Mouse (Mus musculus) limb, embryonic 14.5 days (tissue): Measurements from ENCODE around the gene Zcchc7. TPM values are rescaled to one million over a fixed set of nuclear protein-coding genes. Genes with fewer than 3 reads are reported as not detected.

Experiments
- ATAC-seq: fragments of 200-750 bp; cut with Nextera tagmentation; 2 replicates; pipeline ENCODE4 v1.8.0; 2017; ENCODE audit warnings: low read depth, moderate number of reproducible peaks, moderate TSS enrichment; ENCODE audit not compliant: low FRiP score
- DNase-seq: peaks from one replicate; pipeline ENCODE4 v3.0.0-alpha.2; 2015; ENCODE audit warnings: low spot score
- H3K27ac ChIP-seq: fragments of 300-500 bp; sonication (generic); replicated peaks from 2 replicates; pipeline ENCODE4 v1.5.1; 2014; ENCODE audit warnings: low read depth, mild to moderate bottlenecking, low read length, moderate library complexity, mixed read lengths
- H3K27me3 ChIP-seq: fragments of 300-500 bp; sonication (generic); 2 replicates; pipeline ENCODE4 v1.6.1; 2014; ENCODE audit warnings: low read length, mixed read lengths; ENCODE audit not compliant: control insufficient read depth, insufficient read depth
- H3K36me3 ChIP-seq: fragments of 300-500 bp; sonication (generic); 2 replicates; pipeline ENCODE4 v1.6.1; 2014; ENCODE audit warnings: mild to moderate bottlenecking, low read length, moderate library complexity, mixed read lengths; ENCODE audit not compliant: control insufficient read depth, insufficient read depth
- H3K4me1 ChIP-seq: fragments of 300-500 bp; sonication (generic); 2 replicates; pipeline ENCODE4 v1.6.1; 2014; ENCODE audit warnings: antibody characterized with exemption, low read length, mixed read lengths; ENCODE audit not compliant: control insufficient read depth, insufficient read depth
- H3K4me2 ChIP-seq: fragments of 300-500 bp; sonication (generic); replicated peaks from 2 replicates; pipeline ENCODE4 v1.6.1; 2014; ENCODE audit warnings: low read depth, mild to moderate bottlenecking, low read length, moderate library complexity; ENCODE audit not compliant: severe bottlenecking
- H3K4me3 ChIP-seq: fragments of 300-500 bp; sonication (generic); replicated peaks from 2 replicates; pipeline ENCODE4 v1.5.1; 2014; ENCODE audit warnings: low read length
- H3K9ac ChIP-seq: fragments of 300-500 bp; sonication (generic); 2 replicates; pipeline ENCODE4 v1.6.1; 2014; ENCODE audit warnings: mild to moderate bottlenecking, low read depth, low read length, moderate library complexity; ENCODE audit not compliant: severe bottlenecking
- H3K9me3 ChIP-seq: fragments of 300-500 bp; sonication (generic); 2 replicates; pipeline ENCODE4 v1.6.1; 2016; ENCODE audit warnings: low read length; ENCODE audit not compliant: control insufficient read depth
- POLR2A ChIP-seq: fragments of 200-500 bp; IDR thresholded peaks from 2 replicates; pipeline ENCODE4 v1.8.0; 2012; ENCODE audit warnings: inconsistent platforms, mild to moderate bottlenecking, moderate library complexity, borderline replicate concordance; ENCODE audit not compliant: insufficient read depth, insufficient read length; ENCODE audit errors: extremely low read depth
- WGBS: fragments of 180-500 bp; shearing (Covaris S2); extraction: QIAGEN DNeasy Blood & Tissue Kit; methylation state at CpG from one replicate; pipeline ENCODE4 v1.1.7; 2014; 5-methylcytosine and 5-hydroxymethylcytosine counted together
- polyA plus RNA-seq, 2 experiments: library from polyadenylated mRNA; depleted of rRNA in 1 of 2; stranded (reverse) in 1 of 2; unstranded in 1 of 2; fragments of >200 nt; fragmentation: Nextera tagmentation in 1 of 2; extraction: Ambion mirVana in 1 of 2; gene quantifications; 2 replicates each; pipeline versions ENCODE4 v1.2.1 to v1.2.3; 2012 to 2014

The Zcchc7 gene
- polyA plus RNA-seq, 2 experiments: 35.2 to 39.2 TPM

- H3K36me3 ChIP-seq: peaks cover 51% of the 10 kb centered on the region
- 85% methylated on average over 3 of the region's 3 CpGs for WGBS
Observed at GRCm38 (mm10) chr4:44928790-44929189, 173.1 kb downstream of the Zcchc7 start.

DNA sequence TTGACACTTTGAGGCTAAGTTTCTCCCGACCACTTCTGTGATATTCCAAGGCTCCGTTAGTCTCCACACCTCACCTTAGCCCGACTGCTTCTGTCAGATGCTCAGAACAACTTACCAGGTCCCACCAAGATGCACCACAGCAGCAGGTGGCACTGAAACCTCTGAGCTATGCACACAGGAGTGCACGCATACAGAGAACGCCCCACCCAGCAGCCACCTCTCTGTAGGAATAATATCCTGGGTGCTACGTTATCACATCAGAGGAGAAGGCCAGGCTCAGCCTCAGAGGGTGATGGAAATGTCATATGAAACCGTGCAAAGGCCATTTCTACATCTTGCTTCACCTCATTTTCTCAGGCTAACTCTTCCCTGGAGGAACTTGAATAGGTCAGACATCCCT is 174.7 kb downstream of the Zcchc7 start:
- Histone ChIP-seq H3K9ac (no peak overlapping the region), H3K4me1 (no peaks in the 10 kb centered on the region), H3K9me3 (no peaks in the 10 kb centered on the region), H3K4me3 (no peak overlapping the region), H3K27me3 (no peaks in the 10 kb centered on the region), H3K27ac (no peak overlapping the region), H3K36me3 (peaks cover 51% of the 10 kb centered on the region), H3K4me2 (no peak overlapping the region)
- WGBS: 88% methylated on average over 7 of the region's 7 CpGs
- ATAC-seq (no peak), DNase-seq (no peak)
- TF ChIP-seq POLR2A: no peak

More at GRCm38 (mm10) chr4:44928790-44929189, 173.1 kb downstream of the Zcchc7 start:
- no peak for DNase-seq
- Histone ChIP-seq H3K4me3 (no peak overlapping the region), H3K4me2 (no peak overlapping the region), H3K27me3 (no peaks in the 10 kb centered on the region), H3K9ac (no peak overlapping the region), H3K4me1 (no peaks in the 10 kb centered on the region), H3K27ac (no peak overlapping the region), H3K9me3 (no peaks in the 10 kb centered on the region)
- no peak for TF ChIP-seq POLR2A
- ATAC-seq: no peak

GRCm38 (mm10) chr4:44931732-44932131 is 176.1 kb downstream of the Zcchc7 start:
- H3K4me3 ChIP-seq: no peak overlapping the region
- TF ChIP-seq POLR2A: no peak
- H3K4me2 ChIP-seq: no peak overlapping the region
- no peaks in the 10 kb centered on the region for H3K9me3 ChIP-seq
- H3K27me3 ChIP-seq: no peaks in the 10 kb centered on the region
- DNase-seq: no peak
- 95% methylated on average over 6 of the region's 6 CpGs for WGBS
- H3K4me1 ChIP-seq: no peaks in the 10 kb centered on the region
- ATAC-seq: no peak
- peaks cover 42% of the 10 kb centered on the region for H3K36me3 ChIP-seq
- no peak overlapping the region for H3K9ac ChIP-seq
- no peak overlapping the region for H3K27ac ChIP-seq

DNA sequence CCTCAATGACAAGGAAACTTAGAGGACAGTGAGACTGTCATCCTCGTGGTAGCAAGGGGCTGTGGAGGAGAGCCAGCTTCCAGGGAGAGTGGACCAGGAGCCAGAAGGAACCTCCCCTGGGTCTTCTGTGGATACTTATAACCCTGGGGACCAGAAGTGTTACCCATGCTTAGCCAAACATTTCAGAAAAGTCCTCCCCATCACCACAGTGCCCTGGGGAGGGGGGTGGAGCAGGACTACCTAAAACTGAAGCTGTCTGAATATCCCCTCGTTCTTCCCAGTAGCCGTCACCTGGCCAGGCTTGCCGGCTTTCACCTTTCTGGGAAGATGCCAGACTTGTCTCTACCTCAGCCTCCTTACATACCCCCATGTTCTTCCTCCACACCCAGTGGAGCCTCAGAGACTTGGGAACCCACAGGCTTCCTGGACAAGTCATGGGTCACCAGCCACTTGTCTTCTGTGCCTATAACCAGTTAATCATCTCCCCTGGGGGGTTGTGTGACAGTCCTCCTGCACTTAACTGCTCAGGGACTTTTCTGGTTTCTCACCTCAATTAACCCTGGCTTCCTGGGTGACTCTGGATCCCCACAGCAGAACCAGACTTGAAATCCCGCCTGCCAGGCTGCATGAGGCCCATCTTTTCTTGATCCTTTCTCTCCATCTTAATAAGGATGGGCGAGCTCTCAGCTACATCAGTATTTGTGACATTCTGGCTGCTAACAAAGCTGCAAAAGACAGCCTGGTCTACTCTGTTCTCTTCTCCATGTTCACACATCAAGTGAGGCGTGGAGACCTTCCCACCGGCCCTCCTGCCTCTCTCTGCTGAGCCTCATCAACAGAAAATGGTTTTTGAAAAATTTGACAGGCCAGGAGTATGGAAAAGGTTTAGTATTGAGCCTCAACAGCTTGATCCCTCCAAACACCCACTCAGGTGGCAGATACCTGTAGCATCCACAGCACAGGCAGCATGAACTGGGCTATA is 183.0 kb downstream of the Zcchc7 start:
- Histone ChIP-seq H3K4me2 (no peak overlapping the region), H3K4me3 (no peak overlapping the region), H3K4me1 (no peaks in the 10 kb centered on the region), H3K27ac (no peak overlapping the region), H3K9ac (no peak overlapping the region), H3K9me3 (no peaks in the 10 kb centered on the region), H3K27me3 (no peaks in the 10 kb centered on the region), H3K36me3 (0 out of 2 replicates have a peak, but pooled peaks cover 1% of the 10 kb centered on the region)
- no peak for DNase-seq
- no peak for ATAC-seq
- WGBS: 79% methylated on average over 8 of the region's 8 CpGs
- no peak for TF ChIP-seq POLR2A

DNA sequence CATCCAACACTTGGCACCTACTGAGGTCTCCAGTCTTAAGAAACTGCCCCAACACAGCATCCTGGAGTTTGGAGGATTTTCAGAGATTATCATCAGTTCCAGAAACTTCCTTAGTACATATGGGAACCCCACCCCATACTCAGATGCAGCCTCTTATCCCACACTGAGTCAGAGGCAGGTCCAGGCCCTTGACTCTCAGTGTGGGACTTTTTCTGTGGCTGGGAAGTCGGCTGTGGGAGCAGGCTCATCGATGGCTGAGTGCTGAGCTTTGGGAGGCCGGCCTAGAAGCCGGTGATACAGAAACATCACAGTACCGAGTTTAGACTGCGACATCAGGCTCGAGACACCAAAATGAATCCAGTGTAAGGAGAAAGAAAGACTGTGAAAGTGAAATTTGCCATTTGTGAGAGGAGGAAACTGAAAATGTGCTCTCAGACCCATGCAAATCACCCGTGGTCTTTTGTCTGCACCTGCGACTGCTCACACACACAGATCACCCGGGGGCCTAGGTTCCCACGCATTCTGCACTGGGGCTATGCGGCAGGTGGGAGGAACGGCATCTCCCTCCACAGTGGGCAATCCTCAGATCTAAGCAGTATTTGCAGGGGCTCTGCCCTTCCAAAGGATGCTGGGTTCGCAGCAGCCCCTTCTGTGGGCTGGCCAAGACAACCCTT is 184.0 kb downstream of the Zcchc7 start:
- Histone ChIP-seq H3K4me3 (no peak overlapping the region), H3K9me3 (no peaks in the 10 kb centered on the region), H3K27me3 (no peaks in the 10 kb centered on the region), H3K4me1 (no peaks in the 10 kb centered on the region), H3K27ac (no peak overlapping the region), H3K9ac (no peak overlapping the region), H3K4me2 (no peak overlapping the region), H3K36me3 (no peaks in the 10 kb centered on the region)
- TF ChIP-seq POLR2A: no peak
- WGBS: 90% methylated on average over 14 of the region's 14 CpGs
- DNase-seq: no peak
- ATAC-seq: no peak
